12 mouse cellular contexts compared by ENCODE assay signal in the genomic region with DNA sequence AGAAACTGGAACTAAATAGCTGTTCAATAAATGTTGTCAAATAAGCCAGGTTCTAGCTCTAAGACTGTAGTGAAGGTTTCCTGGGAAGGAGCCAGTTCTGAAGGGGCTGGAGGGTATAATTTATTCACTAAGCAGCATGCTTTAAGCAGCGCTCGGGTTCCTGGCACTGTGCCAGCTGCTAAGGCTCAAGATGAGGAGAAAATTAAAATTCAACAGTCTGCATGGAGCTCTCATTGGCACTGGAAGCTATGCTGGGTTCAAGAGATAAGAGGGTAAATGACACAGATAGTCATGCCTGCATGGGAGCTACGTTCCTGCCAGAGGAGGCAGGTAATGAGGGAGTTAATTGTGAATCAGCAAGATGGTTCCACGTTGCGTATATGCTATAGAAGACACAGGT. TPM values are rescaled to one million over a fixed set of nuclear protein-coding genes. Genes with fewer than 3 reads are reported as not detected.
DNase-seq lines count a peak whose midpoint lies in the region; ATAC-seq lines count a peak whose summit lies in the region.
"Had no signal": no experiment of that assay in that cellular context is flagged by ENCODE, and none has a peak within 500 bp of the region (broad histone marks: within the 10 kb centered on the region; RNA-seq: fewer than 3 reads in every experiment).

No protein-coding gene starts in this region.

- H3K27me3 ChIP-seq in forebrain, embryonic 12.5 days: no peaks in the 10 kb centered on the region; the same call in 1 of the 2 replicates
- H3K27me3 ChIP-seq in forebrain, embryonic 11.5 days (ENCODE audit: control insufficient read depth, insufficient read depth, low read length): no peaks in the 10 kb centered on the region
- H3K27me3 ChIP-seq in heart, embryonic 12.5 days (replicated peaks): peaks cover 25% of the 10 kb centered on the region
- H3K27me3 ChIP-seq: stomach, embryonic 15.5 days had no signal

- intact Hi-C loops in left cerebral cortex, postnatal 25 days (cut with DNase I): no loop called here

- no peak overlapping the region for H3K4me2 ChIP-seq in forebrain, embryonic 12.5 days
- no peak overlapping the region for H3K4me2 ChIP-seq in forebrain, embryonic 11.5 days (ENCODE audit: low read depth, low read length, severe bottlenecking)
- H3K4me2 ChIP-seq in heart, embryonic 12.5 days: no peak overlapping the region
- H3K4me2 ChIP-seq: stomach, embryonic 15.5 days had no signal

- no peak for DNase-seq in forebrain, embryonic 11.5 days (ENCODE audit: low spot score)
- DNase-seq in MN1 (ENCODE audit: low spot score): peak; percentile 65
- DNase-seq in frontal cortex, postnatal 36 days (ENCODE audit: low spot score in 2 of 2): peak; percentile 65 to 75
- DNase-seq in left cerebral cortex, postnatal 25 days (ENCODE audit: low spot score in 2 of 2): peak; percentile 53 to 78
- no peak for DNase-seq in thymus, postnatal 10 days (ENCODE audit: low spot score in 2 of 2)
- DNase-seq: cerebellum, adult 11 months had no signal

- peak; percentile 82; the same call in 1 of the 2 replicates for ATAC-seq in forebrain, embryonic 12.5 days (ENCODE audit: low FRiP score)
- ATAC-seq in forebrain, embryonic 11.5 days (replicated peaks; ENCODE audit: low FRiP score): no peak
- no peak for ATAC-seq in erythroid progenitor cell, adult 5-6 weeks (replicated peaks; ENCODE audit: low FRiP score, poor library complexity, severe bottlenecking)
- ATAC-seq in heart, embryonic 12.5 days (ENCODE audit: insufficient number of reproducible peaks, low FRiP score): no peak

- H3K36me3 ChIP-seq in forebrain, embryonic 12.5 days (replicated peaks): no peaks in the 10 kb centered on the region
- H3K36me3 ChIP-seq in forebrain, embryonic 11.5 days (ENCODE audit: control insufficient read depth, insufficient read depth, low read length): no peaks in the 10 kb centered on the region
- no peaks in the 10 kb centered on the region for H3K36me3 ChIP-seq in heart, embryonic 12.5 days
- H3K36me3 ChIP-seq: stomach, embryonic 15.5 days had no signal

- H3K9ac ChIP-seq in forebrain, embryonic 12.5 days: no peak overlapping the region
- H3K9ac ChIP-seq in forebrain, embryonic 11.5 days (ENCODE audit: low read length): no peak overlapping the region
- no peak overlapping the region for H3K9ac ChIP-seq in heart, embryonic 12.5 days
- H3K9ac ChIP-seq: stomach, embryonic 15.5 days had no signal

- H3K27ac ChIP-seq in forebrain, embryonic 12.5 days: peak overlapping the region; percentile 36; the same call in 1 of the 2 replicates
- H3K27ac ChIP-seq in forebrain, embryonic 11.5 days (ENCODE audit: low read depth, low read length): no peak overlapping the region
- H3K27ac ChIP-seq in heart, embryonic 12.5 days (ENCODE audit: poor library complexity, severe bottlenecking): no peak overlapping the region
- H3K27ac ChIP-seq: stomach, embryonic 15.5 days had no signal

- H3K9me3 ChIP-seq in forebrain, embryonic 12.5 days: no peaks in the 10 kb centered on the region
- H3K9me3 ChIP-seq in forebrain, embryonic 11.5 days (ENCODE audit: control insufficient read depth, low read length): no peaks in the 10 kb centered on the region
- no peaks in the 10 kb centered on the region for H3K9me3 ChIP-seq in heart, embryonic 12.5 days (replicated peaks)
- H3K9me3 ChIP-seq: stomach, embryonic 15.5 days had no signal

- peaks cover 42% of the 10 kb centered on the region for H3K4me1 ChIP-seq in forebrain, embryonic 12.5 days
- no peaks in the 10 kb centered on the region; the same call in 1 of the 2 replicates for H3K4me1 ChIP-seq in forebrain, embryonic 11.5 days (replicated peaks; ENCODE audit: control insufficient read depth, insufficient read depth, low read length)
- no peaks in the 10 kb centered on the region for H3K4me1 ChIP-seq in heart, embryonic 12.5 days (replicated peaks)
- H3K4me1 ChIP-seq: stomach, embryonic 15.5 days had no signal

- WGBS in forebrain, embryonic 12.5 days: 43% methylated on average over 5 of the region's 5 CpGs
- 66% methylated on average over 5 of the region's 5 CpGs for WGBS in forebrain, embryonic 11.5 days
- WGBS in heart, embryonic 12.5 days: 65% methylated on average over 5 of the region's 5 CpGs

- H3K4me3 ChIP-seq in forebrain, embryonic 12.5 days (replicated peaks): no peak overlapping the region
- no peak overlapping the region for H3K4me3 ChIP-seq in forebrain, embryonic 11.5 days (ENCODE audit: low read depth, low read length)
- H3K4me3 ChIP-seq in heart, embryonic 12.5 days: no peak overlapping the region
- H3K4me3 ChIP-seq: stomach, embryonic 15.5 days had no signal

RNA-seq across cellular contexts. Expression of a gene that starts 26.3 kb away (rescaled TPM):
- 0.56 TPM in 2 replicates for polyA plus RNA-seq in forebrain, embryonic 12.5 days (2016; fragmentation: Nextera tagmentation; extraction: Ambion mirVana)
- polyA plus RNA-seq in forebrain, embryonic 11.5 days (2014; fragmentation: Nextera tagmentation; extraction: Ambion mirVana): 0.24 TPM in 1 of 2 replicates, not detected in the other
- total RNA-seq in left cerebral cortex, postnatal 25 days (2021): 10 to 100 TPM; 31.5 to 32.7 TPM
- total RNA-seq in erythroid progenitor cell, adult 5-6 weeks (2015; ENCODE audit: low replicate concordance): not detected in 2 replicates
- not detected in 2 replicates for total RNA-seq in erythroid progenitor cell, adult 5-6 weeks (2017; ENCODE audit: low replicate concordance)
- not detected in 2 replicates for polyA plus RNA-seq in heart, embryonic 12.5 days (2016; fragmentation: Nextera tagmentation; extraction: Ambion mirVana)
- total RNA-seq: heart, postnatal 10 days had no signal
- polyA plus RNA-seq: lung, embryonic 16.5 days had no signal

Comparison
In these comparisons a context has a peak if more than half of its experiments do, and no peak if none do; other contexts are left out.
1. DNase-seq: peak in MN1 (single experiment), frontal cortex, postnatal 36 days (2 of 2) and left cerebral cortex, postnatal 25 days (2 of 2); none in forebrain, embryonic 11.5 days (single experiment) and thymus, postnatal 10 days (0 of 2).